Mouse (Mus musculus): ENCODE results near the gene Tnks2. TPM values are rescaled to one million over a fixed set of nuclear protein-coding genes. Genes with fewer than 3 reads are reported as not detected.

Gene Tnks2
- polyA plus RNA-seq, 1 experiment = 10.7 TPM

GRCm38 (mm10) chr19:36903377-36903776 lies 69.3 kb downstream of the Tnks2 start:
- H3K4me3 ChIP-seq (ENCODE audit: control insufficient read depth, low read depth, low read length) = no peak overlapping the region

GRCm38 (mm10) chr19:36904211-36905007 lies 70.4 kb downstream of the Tnks2 start:
- Histone ChIP-seq H3K4me1 (ENCODE audit: control insufficient read depth, insufficient read depth, low read length) (peaks cover 2% of the 10 kb centered on the region; the same call in 1 of the 2 replicates), H3K4me3 (ENCODE audit: control insufficient read depth, low read depth, low read length) (peak overlapping the region; percentile 46), H3K27ac (ENCODE audit: control insufficient read depth, insufficient read depth, low read depth, low read length) (no peak overlapping the region), H3K27me3 (ENCODE audit: control insufficient read depth, insufficient read depth, low read length) (no peaks in the 10 kb centered on the region), H3K36me3 (ENCODE audit: control insufficient read depth, insufficient read depth, low read length) (no peaks in the 10 kb centered on the region)
- no peak for TF ChIP-seq CTCF (IDR thresholded peaks at IDR 0.05; ENCODE audit: control insufficient read depth, insufficient read depth, insufficient replicate concordance, low read depth, low read length)
- TF ChIP-seq POLR2A (IDR thresholded peaks at IDR 0.05; ENCODE audit: control insufficient read depth, low read depth, low read length) = no peak

More at GRCm38 (mm10) chr19:36903377-36903776, 69.3 kb downstream of the Tnks2 start:
- Histone ChIP-seq H3K27ac (ENCODE audit: control insufficient read depth, insufficient read depth, low read depth, low read length) (no peak overlapping the region), H3K27me3 (ENCODE audit: control insufficient read depth, insufficient read depth, low read length) (no peaks in the 10 kb centered on the region), H3K36me3 (ENCODE audit: control insufficient read depth, insufficient read depth, low read length) (no peaks in the 10 kb centered on the region), H3K4me1 (ENCODE audit: control insufficient read depth, insufficient read depth, low read length) (peaks cover 2% of the 10 kb centered on the region; the same call in 1 of the 2 replicates)
- no peak for TF ChIP-seq POLR2A (IDR thresholded peaks at IDR 0.05; ENCODE audit: control insufficient read depth, low read depth, low read length)
- no peak for TF ChIP-seq CTCF (IDR thresholded peaks at IDR 0.05; ENCODE audit: control insufficient read depth, insufficient read depth, insufficient replicate concordance, low read depth, low read length)

- Histone ChIP-seq H3K27me3 (ENCODE audit: control insufficient read depth, insufficient read depth, low read length) (no peaks in the 10 kb centered on the region), H3K4me1 (ENCODE audit: control insufficient read depth, insufficient read depth, low read length) (peaks cover under 1% of the 10 kb centered on the region; the same call in 1 of the 2 replicates), H3K4me3 (ENCODE audit: control insufficient read depth, low read depth, low read length) (no peak overlapping the region), H3K27ac (ENCODE audit: control insufficient read depth, insufficient read depth, low read depth, low read length) (no peak overlapping the region), H3K36me3 (ENCODE audit: control insufficient read depth, insufficient read depth, low read length) (no peaks in the 10 kb centered on the region)
- no peak for TF ChIP-seq CTCF (IDR thresholded peaks at IDR 0.05; ENCODE audit: control insufficient read depth, insufficient read depth, insufficient replicate concordance, low read depth, low read length)
- no peak for TF ChIP-seq POLR2A (IDR thresholded peaks at IDR 0.05; ENCODE audit: control insufficient read depth, low read depth, low read length)
Observed at GRCm38 (mm10) chr19:36909150-36909549, 75.1 kb downstream of the Tnks2 start.

- no peak overlapping the region for H3K4me3 ChIP-seq (ENCODE audit: control insufficient read depth, low read depth, low read length)
- H3K36me3 ChIP-seq (ENCODE audit: control insufficient read depth, insufficient read depth, low read length) = no peaks in the 10 kb centered on the region
- H3K4me1 ChIP-seq (ENCODE audit: control insufficient read depth, insufficient read depth, low read length) = no peaks in the 10 kb centered on the region; the same call in 1 of the 2 replicates
- no peak for TF ChIP-seq POLR2A (IDR thresholded peaks at IDR 0.05; ENCODE audit: control insufficient read depth, low read depth, low read length)
- TF ChIP-seq CTCF (IDR thresholded peaks at IDR 0.05; ENCODE audit: control insufficient read depth, insufficient read depth, insufficient replicate concordance, low read depth, low read length) = peak; percentile 83; the same call in 1 of the 2 replicates
- no peak overlapping the region for H3K27ac ChIP-seq (ENCODE audit: control insufficient read depth, insufficient read depth, low read depth, low read length)
- no peaks in the 10 kb centered on the region for H3K27me3 ChIP-seq (ENCODE audit: control insufficient read depth, insufficient read depth, low read length)
Observed at GRCm38 (mm10) chr19:36909676-36910292, 75.8 kb downstream of the Tnks2 start.

- Histone ChIP-seq H3K4me1 (ENCODE audit: control insufficient read depth, insufficient read depth, low read length) (no peaks in the 10 kb centered on the region; the same call in 1 of the 2 replicates), H3K27ac (ENCODE audit: control insufficient read depth, insufficient read depth, low read depth, low read length) (no peak overlapping the region), H3K36me3 (ENCODE audit: control insufficient read depth, insufficient read depth, low read length) (no peaks in the 10 kb centered on the region), H3K4me3 (ENCODE audit: control insufficient read depth, low read depth, low read length) (no peak overlapping the region), H3K27me3 (ENCODE audit: control insufficient read depth, insufficient read depth, low read length) (no peaks in the 10 kb centered on the region)
- TF ChIP-seq POLR2A (IDR thresholded peaks at IDR 0.05; ENCODE audit: control insufficient read depth, low read depth, low read length) (no peak), CTCF (IDR thresholded peaks at IDR 0.05; ENCODE audit: control insufficient read depth, insufficient read depth, insufficient replicate concordance, low read depth, low read length) (no peak)
Observed at GRCm38 (mm10) chr19:36910424-36911045, 76.5 kb downstream of the Tnks2 start.

GRCm38 (mm10) chr19:36913064-36913463 lies 79.0 kb downstream of the Tnks2 start:
- Histone ChIP-seq H3K4me1 (ENCODE audit: control insufficient read depth, insufficient read depth, low read length) (no peaks in the 10 kb centered on the region; the same call in 1 of the 2 replicates), H3K27me3 (ENCODE audit: control insufficient read depth, insufficient read depth, low read length) (no peaks in the 10 kb centered on the region), H3K4me3 (ENCODE audit: control insufficient read depth, low read depth, low read length) (no peak overlapping the region), H3K27ac (ENCODE audit: control insufficient read depth, insufficient read depth, low read depth, low read length) (no peak overlapping the region), H3K36me3 (ENCODE audit: control insufficient read depth, insufficient read depth, low read length) (no peaks in the 10 kb centered on the region)
- TF ChIP-seq CTCF (IDR thresholded peaks at IDR 0.05; ENCODE audit: control insufficient read depth, insufficient read depth, insufficient replicate concordance, low read depth, low read length) = no peak
- no peak for TF ChIP-seq POLR2A (IDR thresholded peaks at IDR 0.05; ENCODE audit: control insufficient read depth, low read depth, low read length)

GRCm38 (mm10) chr19:36916206-36916605 lies 82.2 kb downstream of the Tnks2 start:
- Histone ChIP-seq H3K36me3 (ENCODE audit: control insufficient read depth, insufficient read depth, low read length) (no peaks in the 10 kb centered on the region), H3K27ac (ENCODE audit: control insufficient read depth, insufficient read depth, low read depth, low read length) (no peak overlapping the region), H3K27me3 (ENCODE audit: control insufficient read depth, insufficient read depth, low read length) (no peaks in the 10 kb centered on the region; the same call in 1 of the 2 replicates), H3K4me1 (ENCODE audit: control insufficient read depth, insufficient read depth, low read length) (peaks cover 12% of the 10 kb centered on the region), H3K4me3 (ENCODE audit: control insufficient read depth, low read depth, low read length) (no peak overlapping the region)
- TF ChIP-seq POLR2A (IDR thresholded peaks at IDR 0.05; ENCODE audit: control insufficient read depth, low read depth, low read length) (no peak), CTCF (IDR thresholded peaks at IDR 0.05; ENCODE audit: control insufficient read depth, insufficient read depth, insufficient replicate concordance, low read depth, low read length) (no peak)

All from testis, adult 2 months (tissue).